Mouse (Mus musculus) liver (tissue): ENCODE measurements around the gene Cd82.

ENCODE experiments used
- DNase-seq: peaks from one replicate; pipeline ENCODE4 v3.0.0-alpha.2; 2020; ENCODE audit warnings: mixed read lengths

Gene Cd82

GRCm38 (mm10) chr2:93412101-93412500 is 50.8 kb downstream of the Cd82 start:
- DNase-seq = no peak

- no peak for DNase-seq
Observed at GRCm38 (mm10) chr2:93410899-93411570, 51.9 kb downstream of the Cd82 start.

- peak; percentile 34 for DNase-seq
Observed at GRCm38 (mm10) chr2:93405017-93405425, 57.9 kb downstream of the Cd82 start.

GRCm38 (mm10) chr2:93404169-93404568 is 58.8 kb downstream of the Cd82 start:
- no peak for DNase-seq

GRCm38 (mm10) chr2:93403267-93403666 is 59.7 kb downstream of the Cd82 start:
- DNase-seq = no peak

GRCm38 (mm10) chr2:93391198-93391597 is 71.7 kb downstream of the Cd82 start:
- DNase-seq = no peak

- no peak for DNase-seq
Observed at GRCm38 (mm10) chr2:93390170-93390926, 72.6 kb downstream of the Cd82 start.

- DNase-seq = no peak
Observed at GRCm38 (mm10) chr2:93386958-93387357, 76.0 kb downstream of the Cd82 start.

GRCm38 (mm10) chr2:93383831-93384230 is 79.1 kb downstream of the Cd82 start:
- no peak for DNase-seq

- DNase-seq = no peak
Observed at GRCm38 (mm10) chr2:93380680-93381089, 82.3 kb downstream of the Cd82 start.

- no peak for DNase-seq
Observed at GRCm38 (mm10) chr2:93377797-93378196, 85.1 kb downstream of the Cd82 start.

- no peak for DNase-seq
Observed at GRCm38 (mm10) chr2:93377157-93377556, 85.8 kb downstream of the Cd82 start.

- DNase-seq = no peak
Observed at GRCm38 (mm10) chr2:93372872-93373271, 90.1 kb downstream of the Cd82 start.

GRCm38 (mm10) chr2:93372097-93372571 is 90.8 kb downstream of the Cd82 start:
- peak; percentile 28 for DNase-seq
